Mouse (Mus musculus) brain, embryonic 14.5 days (tissue): Measurements from ENCODE around the gene Hoxa9. TPM values are rescaled to one million over a fixed set of nuclear protein-coding genes. Genes with fewer than 3 reads are reported as not detected.

ENCODE experiments used
- DNase-seq: peaks from one replicate; pipeline ENCODE4 v3.0.0-alpha.2; 2011; ENCODE audit warnings: low read depth
- CTCF ChIP-seq: fragments of 200-500 bp; IDR thresholded peaks from 2 replicates; pipeline ENCODE4 v1.5.1; 2012; ENCODE audit warnings: inconsistent platforms, mild to moderate bottlenecking, moderate library complexity, borderline replicate concordance; ENCODE audit not compliant: insufficient read depth, insufficient read length; ENCODE audit errors: extremely low read depth
- POLR2A ChIP-seq: fragments of 200-500 bp; IDR thresholded peaks from 2 replicates; pipeline ENCODE4 v1.6.1; 2012; ENCODE audit warnings: mild to moderate bottlenecking, inconsistent platforms, borderline replicate concordance; ENCODE audit not compliant: poor library complexity, insufficient read depth, insufficient read length, severe bottlenecking; ENCODE audit errors: extremely low read depth
- polyA plus RNA-seq: library from polyadenylated mRNA; depleted of rRNA; stranded (reverse); fragments of >200 nt; gene quantifications from 2 replicates; pipeline ENCODE4 v1.2.3, GENCODE M21; 2012

Hoxa9 gene
- polyA plus RNA-seq, 1 experiment, result not detected

DNA sequence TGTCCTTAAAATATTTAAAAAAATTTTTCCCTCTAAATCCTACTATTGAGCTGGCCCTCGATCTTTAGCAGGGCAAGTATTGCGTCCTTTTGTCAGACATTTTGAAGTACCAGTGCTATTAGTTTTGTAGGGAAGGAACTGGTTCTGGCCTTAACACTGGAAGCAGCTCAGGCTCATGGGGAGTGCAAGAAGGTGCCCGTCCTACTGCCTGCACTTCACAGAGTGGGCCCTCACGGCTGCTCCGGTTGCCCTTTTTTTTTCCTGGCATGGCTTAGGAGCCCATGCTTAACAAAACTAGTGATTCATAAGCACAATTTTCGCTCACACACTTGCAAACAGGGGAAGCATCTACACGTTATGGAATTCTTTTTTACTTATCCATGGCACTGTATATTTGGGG, 8.1 kb upstream of the Hoxa9 start:
- no peak for DNase-seq
- no peak for TF ChIP-seq POLR2A
- no peak for TF ChIP-seq CTCF

DNA sequence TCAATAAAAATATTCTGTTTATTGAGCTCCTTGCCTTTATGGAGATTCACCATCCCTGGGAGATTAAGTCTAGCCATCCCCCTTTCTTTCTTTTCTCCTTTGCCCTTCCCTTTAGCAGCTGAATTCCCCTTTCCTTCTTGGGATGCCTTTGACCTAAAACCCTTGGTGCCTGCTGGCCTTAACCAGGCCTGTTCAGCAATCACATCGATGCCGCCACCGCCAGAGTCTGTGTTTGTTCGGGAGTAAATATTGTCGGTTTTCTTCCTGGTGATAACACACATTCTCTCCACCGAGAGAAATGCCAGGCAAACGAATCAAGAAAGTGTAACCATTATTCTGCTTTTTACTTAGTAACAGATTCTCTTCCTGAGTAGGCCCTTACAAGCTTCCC, 7.3 kb upstream of the Hoxa9 start:
- DNase-seq, result no peak
- no peak for TF ChIP-seq POLR2A
- TF ChIP-seq CTCF, result no peak

- TF ChIP-seq POLR2A (no peak), CTCF (no peak)
- no peak for DNase-seq
Measured at GRCm38 (mm10) chr6:52237346-52238154, 6.7 kb upstream of the Hoxa9 start.

DNA sequence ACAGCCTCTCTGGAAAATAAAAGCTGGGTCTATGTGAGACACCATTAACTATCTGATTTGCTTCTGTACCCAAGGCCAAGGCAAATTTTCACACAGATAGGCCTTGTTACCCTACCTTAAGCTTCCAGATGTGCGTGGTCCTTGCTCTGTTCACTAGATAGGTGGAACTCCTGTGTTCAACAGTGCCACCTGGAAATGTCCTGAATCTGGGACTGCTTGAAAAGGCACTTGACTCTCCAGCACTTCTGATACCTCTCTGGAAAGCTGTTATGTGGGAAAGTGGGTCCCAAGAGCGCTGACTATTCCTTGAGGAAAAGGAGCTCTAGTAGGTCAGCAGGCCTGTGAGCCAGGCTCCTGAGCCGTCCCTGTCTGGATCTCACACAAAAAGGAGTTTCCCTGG, 5.9 kb upstream of the Hoxa9 start:
- no peak for DNase-seq
- no peak for TF ChIP-seq POLR2A
- TF ChIP-seq CTCF, result no peak

GRCm38 (mm10) chr6:52235866-52236265, 5.0 kb upstream of the Hoxa9 start:
- no peak for DNase-seq
- TF ChIP-seq POLR2A (no peak), CTCF (no peak)

DNA sequence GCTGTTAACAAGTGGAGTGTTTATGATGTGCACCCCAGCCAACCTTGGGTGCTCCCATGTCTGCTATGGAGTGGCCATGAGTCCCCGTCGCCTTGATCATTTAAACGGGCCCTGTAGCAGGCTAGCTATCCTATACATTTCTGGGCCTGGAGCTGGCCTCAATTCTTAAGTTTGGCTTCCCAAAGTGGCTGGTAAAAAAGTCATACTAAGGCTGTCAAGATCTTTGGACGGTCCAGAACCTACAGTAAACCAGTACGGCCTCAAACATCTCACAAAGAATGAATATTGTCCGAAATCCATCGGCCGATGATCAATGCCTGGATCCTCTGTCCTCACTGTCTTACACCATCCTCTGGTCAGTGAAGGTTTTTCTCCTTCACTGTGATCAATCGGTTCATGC, 4.4 kb upstream of the Hoxa9 start:
- no peak for DNase-seq
- no peak for TF ChIP-seq POLR2A
- TF ChIP-seq CTCF, result no peak

- TF ChIP-seq CTCF (no peak), POLR2A (no peak)
- no peak for DNase-seq
Measured at GRCm38 (mm10) chr6:52234428-52235140, 3.7 kb upstream of the Hoxa9 start.

DNA sequence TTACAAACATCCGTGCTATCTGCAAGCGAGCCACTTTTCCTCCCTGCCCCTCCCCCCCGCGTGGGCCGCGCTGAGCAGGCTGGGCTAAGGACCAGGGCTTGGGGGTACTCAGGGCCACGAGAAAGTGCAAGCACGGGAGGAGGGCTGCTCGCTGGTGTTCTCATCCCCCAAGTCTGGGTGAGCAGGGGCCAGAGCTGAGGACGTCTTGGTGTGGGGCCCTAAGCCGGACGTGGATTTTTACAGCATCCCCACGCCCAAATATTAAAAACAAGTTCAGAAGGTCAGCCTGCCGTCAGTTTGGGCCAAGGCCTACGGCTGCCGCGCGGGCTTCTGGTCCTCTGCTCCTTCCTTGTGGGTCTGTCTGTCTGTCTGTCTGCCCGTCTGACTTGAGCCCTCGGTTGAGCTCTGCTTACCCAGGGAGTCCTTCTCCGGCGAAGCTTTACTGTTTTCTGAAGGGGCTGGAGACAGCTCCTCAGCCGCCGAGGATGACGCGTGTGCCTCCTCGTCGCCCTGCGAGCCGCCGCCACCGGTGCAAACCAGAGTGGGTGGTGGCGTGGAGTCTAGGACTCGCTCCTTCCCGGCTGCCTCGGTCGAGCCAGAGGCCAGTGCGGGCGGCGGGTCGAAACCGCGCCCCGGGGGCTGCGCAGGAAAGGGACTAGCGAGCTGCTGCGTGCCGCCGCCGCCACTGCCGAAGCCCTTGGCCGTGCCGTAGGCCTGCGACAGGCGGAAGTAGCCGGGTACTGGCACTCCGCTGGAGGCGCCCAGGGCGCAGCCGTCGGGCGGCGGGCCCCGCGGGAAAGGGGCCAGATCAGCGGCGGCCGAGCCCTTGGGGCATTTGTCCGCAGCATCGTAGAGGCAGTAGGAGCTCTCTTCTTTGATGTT, 2.9 kb upstream of the Hoxa9 start:
- no peak for DNase-seq

DNA sequence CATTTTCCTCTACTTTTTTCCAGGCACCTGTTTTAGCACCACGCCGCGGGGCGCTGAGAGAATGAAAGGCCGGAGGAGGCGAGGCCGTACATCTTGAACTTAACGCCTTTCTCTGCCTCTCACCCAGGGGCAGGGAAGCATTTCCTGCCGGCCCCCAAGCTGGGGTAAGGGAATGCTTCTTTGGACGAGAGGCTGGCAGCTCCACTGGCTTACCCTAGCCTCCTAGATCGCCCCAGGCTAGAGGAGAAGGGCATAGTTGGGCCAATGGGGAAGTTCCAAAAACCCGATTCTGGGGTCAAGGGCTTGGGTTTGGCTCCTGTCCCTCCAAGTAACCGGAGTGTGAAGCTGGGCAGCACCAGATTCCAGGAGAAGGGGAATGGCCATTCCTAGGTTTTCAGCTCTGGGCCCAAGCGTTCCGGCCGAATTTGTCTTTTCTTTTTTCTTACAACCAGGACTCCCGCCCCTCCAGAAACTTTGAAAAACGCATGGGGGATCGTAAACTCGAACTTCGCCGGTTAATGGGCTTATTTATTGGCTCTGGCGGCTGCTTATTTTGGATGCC, 2.2 kb upstream of the Hoxa9 start:
- no peak for DNase-seq
- TF ChIP-seq POLR2A (no peak), CTCF (no peak)

More for the DNA sequence above, 2.9 kb upstream of the Hoxa9 start:
- TF ChIP-seq CTCF (no peak), POLR2A (no peak)

DNA sequence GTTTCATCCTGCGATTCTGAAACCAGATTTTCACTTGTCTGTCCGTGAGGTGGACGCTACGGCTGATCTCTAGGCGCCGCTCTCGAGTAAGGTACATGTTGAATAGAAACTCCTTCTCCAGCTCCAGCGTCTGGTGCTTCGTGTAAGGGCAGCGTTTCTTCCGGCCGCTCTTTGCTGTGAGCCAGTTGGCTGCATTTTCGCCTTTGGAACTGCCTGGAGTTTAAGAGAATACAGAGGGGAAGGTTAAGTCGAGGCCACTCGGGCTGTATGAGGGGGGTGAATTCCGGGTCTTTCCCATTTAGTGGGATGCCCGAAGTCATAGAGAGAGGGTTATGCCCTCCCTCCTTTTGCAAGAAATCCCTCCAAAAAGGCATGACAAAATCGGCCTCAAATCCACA, 1.7 kb upstream of the Hoxa9 start:
- DNase-seq, result no peak
- TF ChIP-seq CTCF, result no peak
- no peak for TF ChIP-seq POLR2A
